Mouse (Mus musculus) cerebellum, adult 2 months (tissue): Measurements from ENCODE around the gene Zfyve9.

Experiments
- CTCF ChIP-seq: fragments of 200-500 bp; IDR thresholded peaks from 2 replicates; pipeline ENCODE4 v1.5.1; 2011; ENCODE audit warnings: low read depth, mild to moderate bottlenecking, control low read depth, low read length, moderate library complexity, borderline replicate concordance; ENCODE audit not compliant: insufficient read depth
- POLR2A ChIP-seq: fragments of 200-500 bp; IDR thresholded peaks from 2 replicates; pipeline ENCODE4 v1.6.1; 2011; ENCODE audit warnings: low read length, control low read depth, borderline replicate concordance; ENCODE audit not compliant: insufficient read depth

- TF ChIP-seq POLR2A (no peak), CTCF (no peak)
Measured at GRCm38 (mm10) chr4:108634696-108635095, 145.9 kb downstream of the Zfyve9 start.
